Mouse (Mus musculus): Measurements from ENCODE around the gene Dab1. TPM values are rescaled to one million over a fixed set of nuclear protein-coding genes. Genes with fewer than 3 reads are reported as not detected.

Gene Dab1
- polyA plus RNA-seq (2014; fragmentation: Nextera tagmentation; extraction: Ambion mirVana) = 106 and 137 TPM in 2 replicates

DNA sequence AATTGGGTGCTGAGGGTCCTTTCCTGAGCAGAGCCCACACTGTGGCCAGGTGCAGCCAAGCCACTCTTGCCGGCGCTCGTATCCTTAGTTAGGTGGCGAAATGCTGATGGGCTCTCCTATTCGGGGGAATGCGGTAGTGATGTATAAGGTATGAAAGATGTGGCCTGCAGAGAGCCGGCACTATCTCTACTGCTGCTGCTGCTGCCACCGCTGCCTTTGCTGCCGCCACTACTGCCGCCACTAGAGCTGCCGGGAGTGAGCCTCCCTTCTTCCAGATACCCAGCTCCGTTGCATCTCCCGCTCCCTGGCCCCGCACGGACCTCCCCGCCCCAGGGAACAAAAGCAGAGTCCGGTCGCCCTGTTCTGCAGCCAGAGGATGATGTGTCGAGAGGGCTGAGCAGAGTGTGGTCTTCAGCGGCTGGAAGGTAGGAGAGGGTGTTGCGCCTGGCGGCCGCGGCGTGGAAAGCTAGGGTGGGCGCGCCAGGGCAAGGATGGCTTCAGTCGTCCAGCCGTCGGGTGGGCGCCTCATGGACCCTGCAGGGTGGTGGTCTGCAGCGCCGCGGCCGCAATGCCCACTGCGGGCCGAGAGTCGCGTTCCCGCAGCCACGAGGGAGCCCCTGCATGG is at the start of gene Dab1:
Dab1 (plus strand) TSS at position 39 of the 625 bp plus-strand sequence.
- H3K9ac ChIP-seq (ENCODE audit: low read length) = peak within 1 kb of the TSS; percentile 60
- H3K4me2 ChIP-seq (ENCODE audit: low read length) = peak within 1 kb of the TSS; percentile 58
- peak within 1 kb of the TSS; percentile 63; the same call in 1 of the 2 replicates for H3K27ac ChIP-seq (ENCODE audit: low read depth, low read length)
- under 1% methylated on average over 41 of the region's 41 CpGs for WGBS
- no peaks in the 10 kb centered on the region for H3K36me3 ChIP-seq (ENCODE audit: control insufficient read depth, insufficient read depth, low read length)
- ATAC-seq = peak; percentile 68; the same call in 1 of the 2 replicates
- no peaks in the 10 kb centered on the region for H3K4me1 ChIP-seq (ENCODE audit: control insufficient read depth, insufficient read depth, low read length)
- peak within 1 kb of the TSS; percentile 42 for H3K4me3 ChIP-seq (ENCODE audit: low read depth, low read length)
- peaks cover 36% of the 10 kb centered on the region for H3K27me3 ChIP-seq (replicated peaks; ENCODE audit: control insufficient read depth, insufficient read depth, low read length)
- H3K9me3 ChIP-seq (replicated peaks; ENCODE audit: control insufficient read depth, low read length) = no peaks in the 10 kb centered on the region
- peak; percentile 69 for DNase-seq (ENCODE audit: low spot score)

DNA sequence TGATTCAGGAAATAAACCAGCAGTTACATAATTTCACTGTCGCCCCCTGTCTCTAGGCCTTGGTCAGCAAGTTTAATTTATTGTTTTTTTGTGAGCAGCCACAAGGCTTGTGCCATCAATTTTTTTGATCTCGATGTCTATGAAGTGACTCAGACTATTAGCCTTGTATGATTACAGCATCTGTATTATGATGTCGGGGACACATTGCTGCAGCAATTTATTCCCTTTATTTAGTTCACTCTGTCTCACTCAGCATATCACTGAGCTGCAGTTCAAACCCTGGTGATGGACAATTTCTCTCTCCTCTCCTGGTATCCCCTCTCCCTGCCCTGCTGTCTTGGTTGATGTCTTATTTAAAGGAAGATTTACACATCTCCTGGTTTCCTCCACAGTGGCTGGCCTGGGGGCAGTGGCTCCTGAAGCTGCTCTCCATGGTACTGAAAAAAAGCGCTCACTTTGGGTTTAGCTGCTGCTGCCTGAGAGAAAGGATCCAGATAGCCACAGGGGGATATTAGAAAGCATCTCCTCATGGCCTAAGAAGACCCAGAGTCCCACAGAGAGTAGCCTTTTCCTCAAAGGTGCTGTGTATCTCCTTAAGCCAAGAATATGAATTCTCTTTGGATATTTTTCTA is 47.3 kb upstream of the Dab1 start:
- DNase-seq (ENCODE audit: low spot score) (no peak), ATAC-seq (no peak)
- H3K4me3 ChIP-seq (ENCODE audit: low read depth, low read length) = no peak overlapping the region
- no peaks in the 10 kb centered on the region for H3K27me3 ChIP-seq (replicated peaks; ENCODE audit: control insufficient read depth, insufficient read depth, low read length)
- no peak overlapping the region for H3K4me2 ChIP-seq (ENCODE audit: low read length)
- WGBS = 69% methylated on average over 4 of the region's 4 CpGs
- no peaks in the 10 kb centered on the region for H3K9me3 ChIP-seq (replicated peaks; ENCODE audit: control insufficient read depth, low read length)
- H3K9ac ChIP-seq (ENCODE audit: low read length) = no peak overlapping the region
- no peak overlapping the region for H3K27ac ChIP-seq (ENCODE audit: low read depth, low read length)
- no peaks in the 10 kb centered on the region for H3K4me1 ChIP-seq (ENCODE audit: control insufficient read depth, insufficient read depth, low read length)
- no peaks in the 10 kb centered on the region for H3K36me3 ChIP-seq (ENCODE audit: control insufficient read depth, insufficient read depth, low read length)

DNA sequence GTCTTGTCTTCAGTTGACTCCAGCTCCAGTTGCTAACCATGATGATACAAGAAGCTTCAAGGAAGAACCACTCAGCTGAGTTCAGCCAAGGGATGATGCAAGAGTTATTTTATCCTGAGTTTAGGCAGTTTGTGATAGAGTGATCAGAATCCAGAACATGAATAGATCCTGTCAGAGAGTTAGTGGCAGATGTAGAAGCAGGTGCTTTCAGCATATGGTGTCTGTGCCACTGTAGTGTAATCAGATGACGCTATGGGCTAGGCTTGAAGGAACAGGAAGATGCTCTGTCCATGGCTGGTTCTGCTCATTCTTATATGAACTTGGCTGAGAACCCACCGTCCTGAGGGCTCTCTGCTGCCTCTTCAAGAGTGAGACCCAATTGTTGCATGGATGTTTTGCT is 43.6 kb upstream of the Dab1 start:
- Histone ChIP-seq H3K9me3 (replicated peaks; ENCODE audit: control insufficient read depth, low read length) (no peaks in the 10 kb centered on the region), H3K27me3 (replicated peaks; ENCODE audit: control insufficient read depth, insufficient read depth, low read length) (no peaks in the 10 kb centered on the region), H3K36me3 (ENCODE audit: control insufficient read depth, insufficient read depth, low read length) (no peaks in the 10 kb centered on the region), H3K9ac (ENCODE audit: low read length) (no peak overlapping the region), H3K4me2 (ENCODE audit: low read length) (no peak overlapping the region), H3K4me3 (ENCODE audit: low read depth, low read length) (no peak overlapping the region), H3K27ac (ENCODE audit: low read depth, low read length) (no peak overlapping the region), H3K4me1 (ENCODE audit: control insufficient read depth, insufficient read depth, low read length) (no peaks in the 10 kb centered on the region)
- 89% methylated on average over 2 of the region's 2 CpGs for WGBS
- DNase-seq (ENCODE audit: low spot score) = no peak
- no peak for ATAC-seq

DNA sequence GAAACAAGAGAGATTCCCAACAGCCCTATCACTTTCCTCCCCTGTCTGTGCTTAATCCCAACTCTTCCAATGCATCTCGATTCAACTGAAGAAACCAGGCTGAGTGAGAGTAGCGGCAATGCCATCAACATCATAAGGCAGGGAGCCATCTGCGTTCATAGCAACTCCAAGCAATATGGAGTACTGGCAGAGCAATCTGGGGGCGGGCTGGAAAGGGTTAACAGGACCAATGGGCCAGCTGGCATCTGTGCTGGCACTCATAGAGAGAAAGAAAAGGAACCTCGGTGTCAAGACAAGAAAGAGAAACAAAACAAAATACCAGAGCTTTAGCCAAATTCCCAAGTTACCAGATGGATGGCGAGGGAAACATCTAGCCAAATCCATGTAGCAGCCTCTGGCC is 42.9 kb upstream of the Dab1 start:
- 73% methylated on average over 6 of the region's 6 CpGs for WGBS
- Histone ChIP-seq H3K4me3 (ENCODE audit: low read depth, low read length) (no peak overlapping the region), H3K27ac (ENCODE audit: low read depth, low read length) (no peak overlapping the region), H3K4me1 (ENCODE audit: control insufficient read depth, insufficient read depth, low read length) (no peaks in the 10 kb centered on the region), H3K9ac (ENCODE audit: low read length) (no peak overlapping the region), H3K4me2 (ENCODE audit: low read length) (no peak overlapping the region), H3K27me3 (replicated peaks; ENCODE audit: control insufficient read depth, insufficient read depth, low read length) (no peaks in the 10 kb centered on the region), H3K36me3 (ENCODE audit: control insufficient read depth, insufficient read depth, low read length) (no peaks in the 10 kb centered on the region), H3K9me3 (replicated peaks; ENCODE audit: control insufficient read depth, low read length) (no peaks in the 10 kb centered on the region)
- DNase-seq (ENCODE audit: low spot score) (peak; percentile 75), ATAC-seq (peak; percentile 60)

DNA sequence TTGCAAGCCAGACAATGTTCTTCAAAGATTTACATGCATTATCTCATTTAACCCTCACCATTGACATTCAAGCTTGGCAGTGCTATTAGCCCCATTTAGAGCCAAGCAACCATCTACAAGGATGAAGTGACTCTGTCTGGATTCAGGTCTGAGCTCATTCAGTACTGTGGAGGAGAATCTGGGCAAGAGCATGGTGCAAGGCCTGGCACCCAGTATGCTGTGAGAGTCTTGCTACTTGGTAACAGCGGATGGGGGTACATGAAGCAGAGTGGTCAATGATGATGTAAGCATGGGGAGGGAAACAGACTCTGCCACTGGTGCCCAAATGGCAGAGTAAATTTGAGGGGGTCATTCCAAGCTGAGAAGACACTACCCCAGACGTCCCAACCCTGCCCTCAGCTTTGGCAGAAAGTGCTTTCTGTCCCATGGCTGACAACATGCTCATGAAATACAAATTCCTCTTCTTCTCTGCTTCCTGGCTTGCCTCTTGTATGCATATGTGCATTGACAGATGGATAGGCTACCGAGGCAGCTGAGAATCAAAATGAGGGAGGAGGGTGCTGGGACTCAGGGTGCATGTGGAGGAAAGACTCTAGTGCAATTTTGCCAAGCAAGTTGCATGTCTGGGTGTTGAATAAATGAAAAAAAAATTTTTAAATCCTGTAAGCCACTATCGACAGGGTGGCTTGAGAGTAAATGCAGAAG is 41.9 kb upstream of the Dab1 start:
- Histone ChIP-seq H3K27me3 (replicated peaks; ENCODE audit: control insufficient read depth, insufficient read depth, low read length) (no peaks in the 10 kb centered on the region), H3K9ac (ENCODE audit: low read length) (no peak overlapping the region), H3K9me3 (replicated peaks; ENCODE audit: control insufficient read depth, low read length) (no peaks in the 10 kb centered on the region), H3K36me3 (ENCODE audit: control insufficient read depth, insufficient read depth, low read length) (no peaks in the 10 kb centered on the region), H3K4me2 (ENCODE audit: low read length) (no peak overlapping the region), H3K4me3 (ENCODE audit: low read depth, low read length) (no peak overlapping the region), H3K27ac (ENCODE audit: low read depth, low read length) (no peak overlapping the region), H3K4me1 (ENCODE audit: control insufficient read depth, insufficient read depth, low read length) (no peaks in the 10 kb centered on the region)
- ATAC-seq (peak; percentile 67; the same call in 1 of the 2 replicates), DNase-seq (ENCODE audit: low spot score) (peak; percentile 70)
- 77% methylated on average over 4 of the region's 4 CpGs for WGBS

DNA sequence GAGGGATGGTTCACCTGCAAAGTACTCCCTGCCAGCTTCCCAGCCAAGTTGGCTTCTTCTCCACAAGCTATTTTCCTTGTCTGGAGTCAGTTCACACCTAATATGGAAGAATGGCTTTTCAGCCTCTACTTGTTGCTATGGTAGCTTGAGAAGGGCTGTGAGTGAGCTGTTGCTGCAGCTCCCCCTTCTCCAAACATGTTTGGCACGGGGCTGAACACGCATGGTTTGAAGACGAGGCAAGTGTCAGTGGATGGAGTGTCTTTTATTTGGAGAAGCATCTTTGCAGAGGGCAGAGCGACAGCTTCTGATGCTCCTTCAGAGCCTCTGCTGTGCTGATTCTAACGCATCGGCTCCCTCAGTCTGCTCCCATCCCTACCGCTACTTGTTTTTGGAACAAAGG is 41.3 kb upstream of the Dab1 start:
- Histone ChIP-seq H3K27me3 (replicated peaks; ENCODE audit: control insufficient read depth, insufficient read depth, low read length) (no peaks in the 10 kb centered on the region), H3K4me3 (ENCODE audit: low read depth, low read length) (no peak overlapping the region), H3K4me2 (ENCODE audit: low read length) (no peak overlapping the region), H3K27ac (ENCODE audit: low read depth, low read length) (no peak overlapping the region), H3K4me1 (ENCODE audit: control insufficient read depth, insufficient read depth, low read length) (no peaks in the 10 kb centered on the region), H3K9ac (ENCODE audit: low read length) (no peak overlapping the region), H3K36me3 (ENCODE audit: control insufficient read depth, insufficient read depth, low read length) (no peaks in the 10 kb centered on the region), H3K9me3 (replicated peaks; ENCODE audit: control insufficient read depth, low read length) (no peaks in the 10 kb centered on the region)
- peak; percentile 49 for DNase-seq (ENCODE audit: low spot score)
- 80% methylated on average over 7 of the region's 7 CpGs for WGBS
- peak; percentile 29; the same call in 1 of the 2 replicates for ATAC-seq

DNA sequence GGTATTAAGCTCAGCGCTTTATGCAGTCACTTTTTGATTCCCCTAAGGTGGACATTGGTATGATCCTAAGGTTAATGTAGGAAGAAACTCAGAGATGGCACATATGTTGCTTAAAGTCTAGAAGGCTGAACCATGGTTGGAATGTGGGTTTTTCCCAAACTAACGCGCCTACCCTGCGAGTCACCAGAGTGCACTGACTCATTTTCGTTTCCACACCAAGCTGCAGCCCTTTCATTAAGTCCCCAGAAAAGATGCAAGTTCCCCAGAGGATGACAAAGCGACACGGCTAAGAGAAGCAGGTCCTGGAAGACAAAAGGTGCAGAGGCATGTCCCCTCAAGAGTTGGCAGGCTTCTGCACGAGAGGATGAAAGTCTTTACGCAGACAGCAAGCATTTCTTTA is 39.1 kb upstream of the Dab1 start:
- Histone ChIP-seq H3K4me1 (ENCODE audit: control insufficient read depth, insufficient read depth, low read length) (no peaks in the 10 kb centered on the region), H3K27ac (ENCODE audit: low read depth, low read length) (no peak overlapping the region), H3K27me3 (replicated peaks; ENCODE audit: control insufficient read depth, insufficient read depth, low read length) (no peaks in the 10 kb centered on the region), H3K4me3 (ENCODE audit: low read depth, low read length) (no peak overlapping the region), H3K4me2 (ENCODE audit: low read length) (no peak overlapping the region), H3K9ac (ENCODE audit: low read length) (no peak overlapping the region), H3K36me3 (ENCODE audit: control insufficient read depth, insufficient read depth, low read length) (no peaks in the 10 kb centered on the region), H3K9me3 (replicated peaks; ENCODE audit: control insufficient read depth, low read length) (no peaks in the 10 kb centered on the region)
- 90% methylated on average over 9 of the region's 9 CpGs for WGBS
- no peak for DNase-seq (ENCODE audit: low spot score)
- ATAC-seq = no peak

DNA sequence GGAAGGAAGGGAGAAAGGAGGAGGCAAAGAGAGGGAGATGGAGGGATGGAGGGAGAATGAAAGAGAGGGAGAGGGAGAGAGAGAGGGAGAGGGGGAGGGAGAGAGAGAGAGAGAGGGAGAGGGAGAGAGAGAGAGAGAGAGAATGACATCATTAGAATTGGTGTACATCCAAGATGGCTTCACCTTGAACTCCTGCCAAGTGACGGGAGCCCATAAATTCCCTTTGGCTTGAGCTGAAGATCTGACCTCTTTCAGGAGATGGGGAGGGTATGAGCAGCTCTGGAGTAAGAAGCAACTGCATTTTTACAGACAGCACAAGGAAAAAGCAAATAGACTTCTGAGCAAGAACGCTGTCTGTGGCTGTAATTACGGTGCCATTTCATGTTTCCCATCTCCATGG is 4.1 kb upstream of the Dab1 start:
- WGBS = 69% methylated on average over 3 of the region's 3 CpGs
- Histone ChIP-seq H3K9me3 (replicated peaks; ENCODE audit: control insufficient read depth, low read length) (no peaks in the 10 kb centered on the region), H3K4me3 (ENCODE audit: low read depth, low read length) (no peak overlapping the region), H3K36me3 (ENCODE audit: control insufficient read depth, insufficient read depth, low read length) (no peaks in the 10 kb centered on the region), H3K9ac (ENCODE audit: low read length) (no peak overlapping the region), H3K4me2 (ENCODE audit: low read length) (no peak overlapping the region), H3K27ac (ENCODE audit: low read depth, low read length) (no peak overlapping the region), H3K27me3 (replicated peaks; ENCODE audit: control insufficient read depth, insufficient read depth, low read length) (peaks cover 17% of the 10 kb centered on the region), H3K4me1 (ENCODE audit: control insufficient read depth, insufficient read depth, low read length) (no peaks in the 10 kb centered on the region)
- DNase-seq (ENCODE audit: low spot score) (no peak), ATAC-seq (no peak)
